Mouse (Mus musculus): ENCODE data around the gene Ust.

The Ust gene

GRCm38 (mm10) chr10:8428787-8429778, 89.5 kb downstream of the Ust start:
- DNase-seq (ENCODE audit: low read depth, low spot score) = no peak

- DNase-seq (ENCODE audit: low read depth, low spot score) = no peak
Measured at GRCm38 (mm10) chr10:8427671-8428364, 90.8 kb downstream of the Ust start.

- no peak for DNase-seq (ENCODE audit: low read depth, low spot score)
Measured at GRCm38 (mm10) chr10:8419496-8420009, 99.1 kb downstream of the Ust start.

- no peak for DNase-seq (ENCODE audit: low read depth, low spot score)
Measured at GRCm38 (mm10) chr10:8415474-8415873, 103.2 kb downstream of the Ust start.

GRCm38 (mm10) chr10:8415036-8415435, 103.6 kb downstream of the Ust start:
- DNase-seq (ENCODE audit: low read depth, low spot score) = no peak

GRCm38 (mm10) chr10:8405141-8405540, 113.5 kb downstream of the Ust start:
- DNase-seq (ENCODE audit: low read depth, low spot score) = no peak

- DNase-seq (ENCODE audit: low read depth, low spot score) = no peak
Measured at GRCm38 (mm10) chr10:8392226-8392625, 126.4 kb downstream of the Ust start.

GRCm38 (mm10) chr10:8391264-8391748, 127.3 kb downstream of the Ust start:
- DNase-seq (ENCODE audit: low read depth, low spot score) = no peak

- DNase-seq (ENCODE audit: low read depth, low spot score) = no peak
Measured at GRCm38 (mm10) chr10:8388239-8388638, 130.4 kb downstream of the Ust start.

GRCm38 (mm10) chr10:8369894-8370500, 148.6 kb downstream of the Ust start:
- DNase-seq (ENCODE audit: low read depth, low spot score) = no peak

GRCm38 (mm10) chr10:8365816-8366215, 152.8 kb downstream of the Ust start:
- no peak for DNase-seq (ENCODE audit: low read depth, low spot score)

GRCm38 (mm10) chr10:8364182-8364581, 154.4 kb downstream of the Ust start:
- no peak for DNase-seq (ENCODE audit: low read depth, low spot score)

GRCm38 (mm10) chr10:8363281-8363680, 155.3 kb downstream of the Ust start:
- no peak for DNase-seq (ENCODE audit: low read depth, low spot score)

- no peak for DNase-seq (ENCODE audit: low read depth, low spot score)
Measured at GRCm38 (mm10) chr10:8358286-8359045, 160.2 kb downstream of the Ust start.

GRCm38 (mm10) chr10:8353534-8353933, 165.1 kb downstream of the Ust start:
- no peak for DNase-seq (ENCODE audit: low read depth, low spot score)

- no peak for DNase-seq (ENCODE audit: low read depth, low spot score)
Measured at GRCm38 (mm10) chr10:8350626-8351025, 168.0 kb downstream of the Ust start.

- DNase-seq (ENCODE audit: low read depth, low spot score) = no peak
Measured at GRCm38 (mm10) chr10:8347497-8347896, 171.1 kb downstream of the Ust start.

- no peak for DNase-seq (ENCODE audit: low read depth, low spot score)
Measured at GRCm38 (mm10) chr10:8342556-8342955, 176.1 kb downstream of the Ust start.

GRCm38 (mm10) chr10:8339645-8340428, 178.8 kb downstream of the Ust start:
- no peak for DNase-seq (ENCODE audit: low read depth, low spot score)

GRCm38 (mm10) chr10:8336601-8337000, 182.0 kb downstream of the Ust start:
- no peak for DNase-seq (ENCODE audit: low read depth, low spot score)

All from retina, adult 2 months (tissue).